Mouse (Mus musculus) gastrocnemius, adult 2 months (tissue): ENCODE data around the gene Mettl1. TPM values are rescaled to one million over a fixed set of nuclear protein-coding genes. Genes with fewer than 3 reads are reported as not detected.
"Not testable (repeated sequence)": the region's sequence is repeated elsewhere in the genome, so short reads cannot be mapped to it uniquely, and the experiment has no call there.

ENCODE experiments used
- DNase-seq: peaks from one replicate; pipeline ENCODE4 v3.0.0; 2022
- H3K27ac ChIP-seq: fragments of 200-600 bp; 2 replicates; pipeline ENCODE4 v1.8.1; 2022; ENCODE audit warnings: mild to moderate bottlenecking
- H3K4me3 ChIP-seq: fragments of 200-600 bp; 2 replicates; pipeline ENCODE4 v1.8.1; 2022; ENCODE audit warnings: mild to moderate bottlenecking, moderate library complexity
- CTCF ChIP-seq: fragments of 200-600 bp; IDR thresholded peaks from 2 replicates; pipeline ENCODE4 v1.8.1; 2022; ENCODE audit warnings: antibody characterized with exemption, mild to moderate bottlenecking, moderate library complexity
- intact Hi-C: fragments of 180-260 bp; cut with DNase I; formaldehyde crosslinking; loops from one replicate; pipeline ENCODE4 v1.15.1; 2025
- total RNA-seq, 2 experiments: library from RNA; stranded (reverse); gene quantifications; 2 replicates each; pipeline ENCODE4 v1.2.3; 2021

Gene Mettl1
- total RNA-seq, 2 experiments from 2014 or later = 9.5 to 10.5 TPM

GRCm38 (mm10) chr10:127050119-127050474 is 8.9 kb downstream of the Mettl1 start:
- DNase-seq = no peak
- no peak for TF ChIP-seq CTCF
- no peak overlapping the region for H3K27ac ChIP-seq
- H3K4me3 ChIP-seq = no peak overlapping the region
- intact Hi-C loops = no loop called here

- Histone ChIP-seq H3K27ac (no peak overlapping the region), H3K4me3 (no peak overlapping the region)
- intact Hi-C loops = no loop called here
- DNase-seq = no peak
- no peak for TF ChIP-seq CTCF
Measured at GRCm38 (mm10) chr10:127054646-127055045, 13.4 kb downstream of the Mettl1 start.

- Histone ChIP-seq H3K4me3 (no peak overlapping the region), H3K27ac (no peak overlapping the region)
- no peak for TF ChIP-seq CTCF
- DNase-seq = no peak
- intact Hi-C loops = no loop called here
Measured at GRCm38 (mm10) chr10:127055406-127055805, 14.2 kb downstream of the Mettl1 start.

- H3K4me3 ChIP-seq = no peak overlapping the region
- TF ChIP-seq CTCF = no peak
- no peak for DNase-seq
- H3K27ac ChIP-seq = no peak overlapping the region
- intact Hi-C loops = no loop called here
Measured at GRCm38 (mm10) chr10:127056490-127056889, 15.3 kb downstream of the Mettl1 start.

GRCm38 (mm10) chr10:127058161-127058560 is 16.9 kb downstream of the Mettl1 start:
- TF ChIP-seq CTCF = peak; percentile 99
- peak; percentile 81 for DNase-seq
- H3K27ac ChIP-seq = no peak overlapping the region
- intact Hi-C loops = no loop called here
- H3K4me3 ChIP-seq = peak overlapping the region; percentile 89

- intact Hi-C loops = no loop called here
- TF ChIP-seq CTCF = no peak
- DNase-seq = no peak
- Histone ChIP-seq H3K27ac (no peak overlapping the region), H3K4me3 (peak overlapping the region; percentile 89)
Measured at GRCm38 (mm10) chr10:127058708-127059107, 17.5 kb downstream of the Mettl1 start.

GRCm38 (mm10) chr10:127059174-127059967 is 18.2 kb downstream of the Mettl1 start:
- Histone ChIP-seq H3K4me3 (peak overlapping the region; percentile 89), H3K27ac (peak overlapping the region; percentile 48)
- intact Hi-C loops = no loop called here
- TF ChIP-seq CTCF = no peak
- peak; percentile 24 for DNase-seq

GRCm38 (mm10) chr10:127059968-127060916 is 19.0 kb downstream of the Mettl1 start, which contains the start of gene March9:
Gene March9 (minus strand): TSS chr10:127060184.
- no peak for TF ChIP-seq CTCF
- peak; percentile 60 for DNase-seq
- peak within 1 kb of the TSS; percentile 48 for H3K27ac ChIP-seq
- peak within 1 kb of the TSS; percentile 89 for H3K4me3 ChIP-seq
- intact Hi-C loops = no loop called here

- intact Hi-C loops = no loop called here
- Histone ChIP-seq H3K4me3 (no peak overlapping the region), H3K27ac (no peak overlapping the region)
- no peak for DNase-seq
- no peak for TF ChIP-seq CTCF
Measured at GRCm38 (mm10) chr10:127061085-127061484, 19.9 kb downstream of the Mettl1 start.

- Histone ChIP-seq H3K4me3 (no peak overlapping the region), H3K27ac (no peak overlapping the region)
- TF ChIP-seq CTCF = no peak
- no peak for DNase-seq
- intact Hi-C loops = no loop called here
Measured at GRCm38 (mm10) chr10:127061513-127061912, 20.3 kb downstream of the Mettl1 start.

- H3K4me3 ChIP-seq, H3K27ac ChIP-seq, DNase-seq, intact Hi-C loops: not testable (repeated sequence)
Measured at GRCm38 (mm10) chr10:127062101-127062500, 20.9 kb downstream of the Mettl1 start.

GRCm38 (mm10) chr10:127062503-127062902 is 21.3 kb downstream of the Mettl1 start:
- no peak for TF ChIP-seq CTCF
- peak overlapping the region; percentile 58; the same call in 1 of the 2 replicates for H3K27ac ChIP-seq

More at GRCm38 (mm10) chr10:127062503-127062902, 21.3 kb downstream of the Mettl1 start:
- intact Hi-C loops = no loop called here
- peak overlapping the region; percentile 92; the same call in 1 of the 2 replicates for H3K4me3 ChIP-seq
- peak; percentile 5 for DNase-seq
